In the genomic region with DNA sequence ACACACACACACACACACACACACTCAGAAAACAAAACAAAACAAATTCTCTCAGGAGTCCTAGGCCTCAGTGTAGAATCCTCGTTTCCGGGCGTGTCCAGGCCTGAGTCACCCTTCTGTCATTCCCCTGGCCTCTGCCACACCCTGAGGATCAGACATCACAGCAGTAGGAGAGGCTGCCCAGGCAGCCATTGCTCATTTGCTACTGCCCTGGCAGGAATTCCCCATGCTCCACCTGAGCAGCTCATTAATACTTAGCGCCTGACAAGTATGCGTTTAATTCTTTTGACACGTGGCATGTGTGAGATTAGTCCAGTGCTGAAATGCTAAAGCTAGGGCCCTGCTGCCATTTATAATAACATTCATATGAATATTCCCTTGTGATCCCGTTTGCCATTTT, we compare ENCODE assay signal across 11 mouse cellular contexts. TPM values are rescaled to one million over a fixed set of nuclear protein-coding genes. Genes with fewer than 3 reads are reported as not detected.
A peak's percentile ranks its signal among the peaks of the same experiment; 100 is the strongest.
DNase-seq lines count a peak whose midpoint lies in the region; ATAC-seq and TF ChIP-seq lines count a peak whose summit lies in the region.
"Had no signal": no experiment of that assay in that cellular context is flagged by ENCODE, and none has a peak within 500 bp of the region (broad histone marks: within the 10 kb centered on the region; RNA-seq: fewer than 3 reads in every experiment).

No protein-coding gene starts in this region.

- H3K27me3 ChIP-seq in heart, embryonic 15.5 days: no peaks in the 10 kb centered on the region
- H3K27me3 ChIP-seq in heart, embryonic 12.5 days (replicated peaks): no peaks in the 10 kb centered on the region
- no peaks in the 10 kb centered on the region for H3K27me3 ChIP-seq in intestine, postnatal 0 days (replicated peaks; ENCODE audit: control insufficient read depth, insufficient read depth, low read length)
- H3K27me3 ChIP-seq: liver, embryonic 15.5 days had no signal

- H3K27ac ChIP-seq in heart, embryonic 15.5 days: peak overlapping the region; percentile 67
- no peak overlapping the region for H3K27ac ChIP-seq in heart, embryonic 12.5 days (ENCODE audit: poor library complexity, severe bottlenecking)
- H3K27ac ChIP-seq in intestine, postnatal 0 days (ENCODE audit: low read depth, low read length): peak overlapping the region; percentile 72; the same call in 1 of the 2 replicates
- H3K27ac ChIP-seq: liver, embryonic 15.5 days had no signal

- H3K4me3 ChIP-seq in heart, embryonic 15.5 days: no peak overlapping the region
- H3K4me3 ChIP-seq in heart, embryonic 12.5 days: no peak overlapping the region
- H3K4me3 ChIP-seq in intestine, postnatal 0 days (ENCODE audit: low read depth, low read length): no peak overlapping the region
- H3K4me3 ChIP-seq: liver, embryonic 15.5 days had no signal

- ATAC-seq in heart, embryonic 15.5 days (replicated peaks; ENCODE audit: insufficient number of reproducible peaks, insufficient read depth, low FRiP score, low read depth): peak; percentile 20; the same call in 1 of the 2 replicates
- no peak for ATAC-seq in heart, embryonic 12.5 days (ENCODE audit: insufficient number of reproducible peaks, low FRiP score)
- ATAC-seq in intestine, postnatal 0 days: peak; percentile 95
- no peak for ATAC-seq in megakaryocyte, adult 5-6 weeks (ENCODE audit: poor library complexity, severe bottlenecking)
- no peak for ATAC-seq in erythroblast, adult 5-6 weeks (replicated peaks; ENCODE audit: low FRiP score, poor library complexity, severe bottlenecking)

- WGBS in heart, embryonic 15.5 days: 52% methylated on average over 7 of the region's 7 CpGs
- 77% methylated on average over 7 of the region's 7 CpGs for WGBS in heart, embryonic 12.5 days
- 50% methylated on average over 7 of the region's 7 CpGs for WGBS in intestine, postnatal 0 days

- no peak for TF ChIP-seq CTCF in intestine, postnatal 0 days (IDR thresholded peaks at IDR 0.05; ENCODE audit: low read depth)

- peaks cover 13% of the 10 kb centered on the region for H3K4me1 ChIP-seq in heart, embryonic 15.5 days (replicated peaks)
- peaks cover 20% of the 10 kb centered on the region for H3K4me1 ChIP-seq in heart, embryonic 12.5 days (replicated peaks)
- H3K4me1 ChIP-seq in intestine, postnatal 0 days (replicated peaks; ENCODE audit: control insufficient read depth, insufficient read depth, low read length): no peaks in the 10 kb centered on the region

- no peaks in the 10 kb centered on the region for H3K9me3 ChIP-seq in heart, embryonic 15.5 days (replicated peaks)
- H3K9me3 ChIP-seq in heart, embryonic 12.5 days (replicated peaks): no peaks in the 10 kb centered on the region
- no peaks in the 10 kb centered on the region for H3K9me3 ChIP-seq in intestine, postnatal 0 days (ENCODE audit: control insufficient read depth)
- H3K9me3 ChIP-seq: liver, embryonic 15.5 days had no signal

- no peaks in the 10 kb centered on the region for H3K36me3 ChIP-seq in heart, embryonic 15.5 days
- H3K36me3 ChIP-seq in heart, embryonic 12.5 days: no peaks in the 10 kb centered on the region
- H3K36me3 ChIP-seq in intestine, postnatal 0 days (ENCODE audit: control insufficient read depth, insufficient read depth): no peaks in the 10 kb centered on the region
- H3K36me3 ChIP-seq: liver, embryonic 15.5 days had no signal

- DNase-seq in 3T3-L1 (ENCODE audit: low read depth, low spot score) (peak; percentile 92), adipocyte (ENCODE audit: low spot score) (peak; percentile 14)
- DNase-seq in embryo, embryonic 10.5 days (ENCODE audit: low spot score): no peak
- DNase-seq: cerebellum, adult 2 months had no signal

- no peak overlapping the region for H3K4me2 ChIP-seq in heart, embryonic 15.5 days
- H3K4me2 ChIP-seq in heart, embryonic 12.5 days: no peak overlapping the region
- no peak overlapping the region for H3K4me2 ChIP-seq in intestine, postnatal 0 days (replicated peaks; ENCODE audit: low read depth)
- H3K4me2 ChIP-seq: liver, embryonic 15.5 days had no signal

- H3K9ac ChIP-seq in heart, embryonic 15.5 days: no peak overlapping the region
- H3K9ac ChIP-seq in heart, embryonic 12.5 days: no peak overlapping the region
- no peak overlapping the region for H3K9ac ChIP-seq in intestine, postnatal 0 days (ENCODE audit: low read depth, low read length)
- H3K9ac ChIP-seq: liver, embryonic 15.5 days had no signal

RNA-seq across cellular contexts. Expression of a gene that starts 25.0 kb away (rescaled TPM):
- 0.69 and 1.6 TPM in 2 replicates for polyA plus RNA-seq in heart, embryonic 15.5 days (2015; fragmentation: Nextera tagmentation; extraction: Ambion mirVana)
- 2.2 and 2.6 TPM in 2 replicates for polyA plus RNA-seq in heart, embryonic 12.5 days (2016; fragmentation: Nextera tagmentation; extraction: Ambion mirVana)
- polyA plus RNA-seq in intestine, postnatal 0 days (2015; fragmentation: Nextera tagmentation; extraction: Ambion mirVana): 6.8 TPM in 2 replicates
- not detected in 2 replicates for total RNA-seq in megakaryocyte, adult 5-6 weeks (2015)
- total RNA-seq in megakaryocyte, adult 5-6 weeks (2017): not detected in 2 replicates
- not detected in 2 replicates for total RNA-seq in erythroblast, adult 5-6 weeks (2015; ENCODE audit: low replicate concordance)
- total RNA-seq in erythroblast, adult 5-6 weeks (2017; ENCODE audit: low replicate concordance): not detected in 2 replicates
- total RNA-seq: neutrophil, adult 5-6 weeks had no signal

Comparison
In these comparisons a context has a peak if more than half of its experiments do, and no peak if none do; other contexts are left out.
1. ATAC-seq: peak in heart, embryonic 15.5 days (single experiment) and intestine, postnatal 0 days (single experiment); none in heart, embryonic 12.5 days (single experiment), megakaryocyte, adult 5-6 weeks (single experiment) and erythroblast, adult 5-6 weeks (single experiment).